Mouse (Mus musculus) layer of hippocampus, adult 9-10 months (tissue): ENCODE results near the gene March10.

Source experiments
- DNase-seq: peaks from one replicate; pipeline ENCODE4 v3.0.0; 2022; ENCODE audit warnings: low spot score

The March10 gene

DNA sequence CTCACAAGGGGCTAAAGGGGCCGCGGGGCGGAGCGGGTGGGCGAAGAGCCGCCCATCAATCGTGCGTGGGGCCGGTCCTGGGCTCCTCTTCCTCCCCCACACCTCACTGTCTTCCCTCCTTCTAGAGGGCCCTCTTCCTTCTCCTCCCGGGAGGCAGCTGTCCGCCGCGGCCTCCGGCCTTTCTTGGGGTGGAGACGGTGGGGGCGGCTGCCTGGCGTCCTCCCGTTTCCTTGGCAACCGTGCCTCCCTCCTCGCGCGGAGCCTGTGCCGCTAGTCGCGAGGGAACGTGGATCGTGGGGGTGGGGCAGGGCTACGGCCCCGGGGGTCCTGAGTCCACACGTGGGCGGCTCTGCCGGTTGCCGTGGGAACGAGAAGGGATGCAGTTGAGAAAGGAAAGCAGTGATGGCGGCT is at the start of gene March10:
Gene March10, minus strand, starts transcription at position 239 of the 411 bp plus-strand sequence.
- no peak for DNase-seq

DNA sequence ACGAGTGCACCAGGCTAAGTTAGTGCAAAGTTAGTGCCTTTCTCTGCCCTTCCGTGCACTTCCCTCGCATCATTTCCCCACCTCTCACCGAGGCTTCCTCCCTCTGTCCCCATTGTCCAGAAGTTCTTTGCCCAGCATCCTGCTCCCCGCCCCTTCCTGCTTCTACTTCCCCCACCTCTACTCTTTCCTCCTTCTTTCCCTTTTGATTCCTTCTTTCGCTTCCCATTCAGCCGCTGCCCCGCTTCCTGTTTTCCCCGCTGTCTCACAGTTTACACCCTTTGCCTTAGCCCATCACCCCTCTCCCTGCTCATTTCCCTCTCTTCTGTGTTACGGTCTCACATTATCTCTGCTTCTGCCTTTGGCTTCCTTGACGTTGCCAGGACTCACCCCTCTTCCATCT is 49.8 kb upstream of the March10 start:
- no peak for DNase-seq

DNA sequence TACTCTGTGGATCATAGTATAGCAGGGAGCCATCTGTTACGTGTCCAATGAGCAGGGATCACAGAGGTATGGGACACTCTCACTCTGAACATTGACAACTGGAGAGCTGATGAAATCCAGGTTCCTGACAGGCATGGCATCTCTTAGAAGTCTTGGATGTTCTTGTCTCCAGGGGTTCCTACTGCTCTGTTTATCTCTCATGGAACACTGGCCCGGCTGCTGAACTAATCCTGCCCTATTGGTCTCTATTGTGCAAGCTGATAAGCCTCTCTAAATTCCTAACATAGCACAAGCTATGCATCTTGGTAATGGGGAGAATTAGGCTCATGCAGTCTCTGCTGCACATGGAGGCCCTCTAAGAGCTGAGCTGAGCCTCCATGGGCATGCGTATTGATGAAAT is 48.5 kb upstream of the March10 start:
- no peak for DNase-seq

DNA sequence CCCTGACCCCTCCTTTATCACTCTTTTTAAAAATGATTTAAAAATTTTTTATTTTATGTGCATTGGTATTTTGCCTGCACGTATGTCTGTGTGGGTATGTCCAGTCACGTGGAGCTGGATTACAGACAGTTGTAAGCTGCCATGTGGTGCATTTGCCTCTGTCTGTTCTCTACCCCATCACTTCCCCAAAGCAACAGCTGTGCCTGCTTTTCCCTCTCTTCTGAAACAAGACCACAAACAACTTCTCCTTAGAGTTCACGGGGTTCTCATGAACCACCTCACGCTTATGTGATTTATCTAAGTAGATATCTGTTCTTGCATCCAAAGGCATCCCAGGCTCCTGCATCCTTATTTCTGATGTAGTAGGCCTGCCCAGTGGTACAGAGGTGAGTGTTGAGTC is 45.8 kb upstream of the March10 start:
- DNase-seq = no peak

DNA sequence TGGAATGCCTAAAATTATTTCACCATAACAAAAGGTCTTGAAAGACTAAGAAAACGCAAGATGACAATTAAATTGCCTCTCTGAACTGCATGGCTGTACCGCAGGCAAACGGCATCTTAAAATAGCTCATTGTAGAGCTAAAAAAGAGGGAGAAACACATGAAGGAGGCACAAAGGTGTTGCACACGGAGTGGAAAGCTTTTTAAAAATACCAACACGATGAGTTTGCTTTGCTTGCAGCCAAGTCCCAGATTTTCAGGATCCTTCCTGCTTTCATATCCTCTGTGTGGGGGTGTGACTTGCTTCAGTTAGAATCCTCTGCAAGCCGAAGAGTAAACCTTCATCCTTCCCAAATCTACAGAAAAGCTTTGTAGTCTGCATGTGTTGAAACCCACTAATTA is 41.0 kb upstream of the March10 start:
- DNase-seq = no peak

DNA sequence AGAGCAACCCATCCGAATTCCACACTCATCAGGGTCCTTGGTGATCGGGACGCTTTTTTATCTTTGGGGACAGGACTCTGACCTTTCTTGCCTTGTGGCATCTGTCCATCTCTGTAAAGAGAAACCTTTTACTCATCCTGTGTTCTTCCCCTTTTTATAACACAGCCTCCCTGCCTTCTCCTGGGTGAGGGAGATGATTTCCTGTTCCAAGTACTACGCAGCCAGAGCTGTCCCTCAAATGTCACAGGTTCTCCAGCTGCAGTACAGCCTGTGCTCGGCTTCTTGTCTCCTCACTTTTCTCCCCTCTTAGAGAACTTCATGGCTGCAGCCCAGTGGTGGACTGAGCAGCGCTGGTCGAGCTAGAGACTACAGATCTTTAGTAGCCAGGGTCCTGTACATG is 40.1 kb upstream of the March10 start:
- DNase-seq = no peak

DNA sequence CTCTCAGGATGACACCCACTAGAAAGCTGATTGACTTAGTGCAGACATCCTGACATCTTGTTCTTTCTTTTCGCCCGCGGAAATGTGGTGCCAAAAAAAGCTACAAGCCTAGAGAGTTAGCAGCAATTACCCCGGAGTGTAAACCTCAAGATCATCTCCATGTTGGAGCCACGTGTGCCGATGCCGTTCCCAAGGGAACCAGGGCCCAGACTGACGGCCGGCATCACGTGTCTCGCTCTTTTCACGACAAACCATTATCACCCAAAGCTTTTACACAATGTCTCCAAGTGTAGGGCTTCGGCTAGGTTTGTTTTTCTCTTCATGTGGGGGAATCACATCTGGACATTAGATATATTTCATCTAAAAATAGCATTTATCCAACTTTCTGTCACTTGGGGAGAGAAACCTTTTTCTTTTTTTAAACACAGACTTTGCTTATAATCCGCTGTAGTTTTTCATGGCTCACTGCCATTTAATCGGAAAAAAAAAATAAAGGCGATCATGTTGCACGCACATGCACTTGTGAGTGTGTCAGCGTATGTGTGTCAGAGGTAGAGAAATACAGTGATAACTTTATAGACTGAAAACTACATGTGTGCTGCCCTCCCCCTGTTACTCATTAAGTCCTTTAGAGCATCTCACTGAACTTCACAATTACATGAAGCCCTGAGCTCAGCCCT is 39.2 kb upstream of the March10 start:
- no peak for DNase-seq

DNA sequence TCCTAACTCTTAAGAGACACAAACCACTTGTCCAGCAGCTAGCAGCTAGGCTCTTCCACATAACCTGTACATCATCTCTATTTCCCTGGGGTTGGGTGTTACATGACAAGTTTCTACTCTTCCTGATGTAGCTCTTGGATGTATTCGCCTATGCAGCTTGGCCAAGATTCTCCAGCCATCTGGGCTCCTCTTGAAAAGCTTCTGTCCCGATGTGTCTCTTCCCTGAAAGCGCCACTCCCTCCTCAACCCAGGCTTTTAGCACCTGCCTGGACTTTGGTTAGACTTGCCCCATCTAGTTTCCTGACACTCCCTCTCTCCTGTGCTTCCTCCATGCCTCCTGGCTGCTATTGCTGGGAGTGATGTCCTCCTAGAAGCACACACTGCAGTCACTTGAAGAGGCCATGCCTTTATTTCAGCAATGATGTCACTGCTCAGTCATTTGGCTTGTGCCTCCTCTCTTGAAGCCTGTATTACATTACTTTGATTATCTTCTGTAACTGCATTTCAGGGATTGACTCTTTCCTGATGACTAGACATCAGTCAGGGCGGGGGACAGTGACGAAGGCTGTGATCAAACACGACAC is 38.3 kb upstream of the March10 start:
- no peak for DNase-seq

DNA sequence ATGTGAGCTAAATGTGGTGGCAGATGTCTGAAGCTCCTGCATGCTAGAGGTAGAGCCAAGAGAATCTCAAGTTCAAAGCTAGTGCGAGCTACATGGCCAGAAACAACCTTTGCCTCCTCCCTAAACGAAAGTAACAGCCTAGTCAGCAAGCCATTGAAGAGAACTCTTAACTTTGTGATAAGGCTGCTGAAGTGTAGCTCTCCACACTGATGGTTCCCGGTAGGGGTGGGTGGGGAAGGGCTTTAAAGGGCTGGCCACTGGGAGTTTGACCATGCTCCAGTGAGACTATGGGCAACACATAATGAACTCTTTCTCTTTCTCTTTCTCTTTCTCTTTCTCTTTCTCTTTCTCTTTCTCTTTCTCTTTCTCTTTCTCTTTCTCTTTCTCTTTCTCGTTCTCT is 35.9 kb upstream of the March10 start:
- no peak for DNase-seq

DNA sequence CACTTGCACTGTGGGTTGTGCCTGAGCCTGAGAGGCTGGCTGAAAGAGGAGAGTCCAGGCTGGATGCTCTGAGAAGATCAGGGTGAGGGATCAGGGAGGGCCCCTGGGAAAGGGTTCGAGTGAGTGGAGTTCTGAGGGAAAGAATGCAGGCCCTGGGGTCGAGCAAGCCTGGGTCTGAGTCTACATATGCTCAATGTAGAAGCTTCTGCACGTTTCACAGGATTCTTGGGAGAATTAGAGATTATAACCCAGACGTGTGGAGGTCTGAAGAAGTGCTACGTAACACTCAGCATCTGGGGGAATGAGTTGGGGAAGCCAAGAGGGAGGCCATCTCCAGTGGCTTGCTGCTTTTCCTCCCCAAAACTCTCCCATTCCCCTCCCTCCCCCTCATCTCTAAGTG is 34.4 kb upstream of the March10 start:
- no peak for DNase-seq

DNA sequence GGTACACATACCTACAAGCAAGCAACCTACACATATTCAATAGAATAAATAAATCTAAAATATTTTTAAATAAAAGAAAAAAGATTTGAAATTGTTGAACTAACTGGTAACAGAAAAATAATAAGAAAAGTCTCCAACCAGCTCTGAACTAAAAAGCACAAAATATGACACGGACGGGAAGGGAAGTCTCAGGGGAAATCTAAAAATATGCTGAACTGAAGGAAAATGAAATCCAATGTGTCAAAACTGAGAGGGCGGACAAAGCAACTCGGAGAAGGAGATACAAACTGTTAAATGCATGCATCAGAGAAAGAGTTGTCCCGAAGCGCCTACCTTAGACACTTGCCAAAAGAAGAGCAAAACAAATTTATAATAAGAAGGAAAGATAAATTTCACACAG is 28.9 kb upstream of the March10 start:
- DNase-seq = no peak

DNA sequence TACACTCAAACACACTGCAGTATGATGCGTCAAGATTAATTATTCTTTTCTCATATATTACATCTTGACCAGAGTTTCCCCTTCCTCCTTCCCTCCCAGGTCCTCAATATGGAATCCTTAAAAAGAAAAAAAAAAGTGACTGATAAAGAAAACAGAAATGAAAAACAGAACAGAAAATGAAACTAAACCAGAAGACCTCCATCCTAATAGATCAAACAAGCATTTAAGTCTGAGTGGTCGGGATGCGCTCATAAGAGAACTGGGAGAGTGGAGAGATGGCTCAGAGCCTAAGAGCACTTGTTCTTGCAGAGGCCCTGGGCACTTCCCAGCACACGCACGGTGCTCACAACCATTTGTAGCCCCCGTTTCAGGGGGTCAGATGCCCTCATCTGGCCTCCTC is 28.5 kb upstream of the March10 start:
- DNase-seq = no peak

DNA sequence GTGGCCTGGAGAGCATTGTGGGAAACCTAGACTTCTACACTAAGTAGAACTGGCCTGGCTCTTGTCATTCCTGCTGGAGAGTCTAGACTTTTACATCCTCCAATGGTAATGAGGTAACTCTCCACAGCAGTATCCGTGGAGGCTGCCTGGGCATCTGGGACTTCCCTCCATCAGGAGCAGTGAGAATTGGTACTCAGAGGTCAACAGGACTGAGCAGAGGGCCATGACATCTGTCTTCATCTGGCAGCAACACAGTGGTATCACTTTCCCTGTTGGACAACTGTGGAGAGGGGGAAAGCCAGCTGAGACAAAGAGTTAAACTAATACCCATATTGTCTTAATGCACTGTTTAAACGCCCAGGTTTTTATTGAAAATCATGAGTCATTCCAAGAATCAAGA is 26.2 kb upstream of the March10 start:
- no peak for DNase-seq

DNA sequence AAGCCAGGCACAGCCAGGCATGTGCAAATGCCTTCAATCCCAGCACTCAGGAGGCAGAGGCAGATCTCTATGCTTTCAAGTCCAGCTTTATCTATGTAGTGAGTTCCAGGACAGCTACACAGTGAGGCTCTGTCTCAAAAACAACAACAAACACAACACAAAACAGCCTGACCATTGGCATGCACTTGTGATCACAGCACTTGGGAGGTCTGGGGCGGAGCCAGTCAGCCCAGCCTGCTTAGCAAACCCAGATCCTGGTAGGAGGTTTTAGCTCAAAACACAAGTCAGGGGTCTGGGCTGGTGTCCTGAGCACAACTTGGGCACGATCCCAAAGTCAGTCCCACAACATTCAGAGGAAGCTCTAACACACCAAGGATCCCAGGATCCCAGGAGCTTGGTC is 18.2 kb upstream of the March10 start:
- no peak for DNase-seq

DNA sequence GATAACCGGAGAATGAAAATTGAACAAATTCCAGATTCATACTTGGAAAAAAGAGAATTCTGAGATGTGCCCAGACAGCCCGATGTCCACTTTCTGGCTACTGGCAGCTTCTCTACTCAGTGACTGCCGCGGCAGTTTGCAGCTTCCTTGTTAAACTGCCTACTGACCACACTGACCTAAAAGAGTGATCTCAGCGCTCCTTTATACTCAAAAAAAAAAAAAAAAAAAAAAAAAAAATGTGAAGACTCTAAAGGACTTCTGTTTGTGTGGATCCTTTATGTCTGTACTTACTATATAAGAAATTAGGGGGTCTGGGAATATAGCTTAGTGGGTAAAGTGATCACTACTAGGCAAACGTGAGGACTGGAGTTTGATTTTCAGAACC is 17.8 kb upstream of the March10 start:
- no peak for DNase-seq

DNA sequence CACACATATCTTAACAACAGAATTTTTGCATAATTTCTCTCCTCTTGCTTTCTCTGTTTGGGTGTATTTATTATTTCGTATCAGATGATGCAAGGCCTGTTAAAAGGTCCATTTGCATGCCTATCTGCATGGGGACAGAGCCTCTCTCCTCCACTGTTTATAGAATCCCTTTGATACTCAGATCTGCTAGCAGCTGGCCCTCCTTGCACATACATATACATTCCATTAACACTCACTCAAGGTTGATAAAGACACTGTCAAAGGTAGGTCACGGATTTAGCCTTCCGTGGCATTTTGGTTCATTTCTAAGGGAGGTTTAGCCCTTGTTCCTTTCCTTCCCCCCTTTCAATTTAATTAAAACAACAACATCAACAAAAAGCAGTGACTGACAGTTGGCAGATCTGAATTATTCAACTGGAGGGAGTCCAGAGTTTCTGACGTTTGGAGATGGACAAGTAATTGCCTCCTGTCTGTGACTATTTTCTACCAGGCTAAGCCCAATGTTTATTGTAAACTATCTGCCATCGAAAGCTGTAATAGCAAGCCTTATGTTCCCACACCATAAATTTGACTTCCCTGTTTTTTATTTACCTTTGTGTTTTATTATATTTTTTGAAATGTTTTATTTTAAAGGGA is 17.3 kb upstream of the March10 start:
- no peak for DNase-seq

DNA sequence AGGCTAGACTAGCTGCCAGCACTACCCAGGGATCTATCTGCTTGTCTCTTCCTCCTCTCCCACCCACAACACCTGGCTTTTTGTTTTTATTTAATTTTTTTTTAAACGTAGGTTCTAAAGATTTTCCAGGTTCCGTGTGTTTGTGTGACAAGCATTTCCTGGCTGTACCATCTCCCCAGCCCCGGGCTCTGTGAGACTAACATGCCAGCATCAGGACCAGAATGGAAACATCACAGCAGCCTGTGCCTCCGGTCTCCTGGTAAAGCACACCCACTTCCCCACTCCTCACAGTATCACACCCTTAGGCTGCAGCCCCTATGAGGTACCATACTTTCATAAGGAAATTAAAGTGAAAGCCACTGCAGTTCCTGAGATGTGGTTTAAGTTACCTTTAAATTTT is 16.1 kb upstream of the March10 start:
- no peak for DNase-seq

DNA sequence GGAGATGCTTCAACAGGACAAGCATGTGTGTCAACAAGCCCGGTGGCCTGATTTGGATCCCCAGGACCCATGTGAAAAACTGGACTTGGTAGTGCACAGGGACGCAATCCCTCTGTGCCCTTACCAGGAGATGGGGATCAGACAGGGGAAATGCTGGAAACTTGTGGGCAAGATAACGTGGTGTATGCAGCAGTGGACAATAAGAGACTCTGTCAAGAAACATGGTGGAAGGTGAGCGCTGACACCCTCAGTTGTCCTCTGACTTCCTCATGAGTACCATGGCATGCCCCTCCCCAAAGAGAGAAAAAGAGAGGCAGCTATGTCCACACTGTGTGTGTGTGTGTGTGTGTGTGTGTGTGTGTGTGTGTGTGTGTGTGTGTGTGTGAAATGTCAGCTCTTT is 14.4 kb upstream of the March10 start:
- no peak for DNase-seq

DNA sequence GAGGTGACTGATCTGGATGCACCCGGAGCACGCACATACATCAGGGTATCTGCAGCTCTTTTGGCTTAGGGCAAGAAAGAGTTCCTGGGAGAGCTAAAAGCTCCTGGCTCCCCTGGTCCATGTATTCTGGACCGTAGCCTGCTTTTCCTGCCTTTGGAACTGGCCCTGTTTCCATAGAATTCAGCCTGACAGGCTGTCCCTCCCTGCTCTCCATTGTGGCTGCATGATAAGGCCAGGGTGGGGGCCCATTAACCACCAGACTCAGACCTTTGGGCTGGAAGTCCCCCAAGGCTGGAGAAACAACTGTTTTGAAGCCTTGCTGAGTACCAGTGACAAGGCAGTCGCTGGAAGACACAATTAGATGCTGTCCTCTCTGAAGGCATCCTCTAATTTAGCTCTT is 13.0 kb upstream of the March10 start:
- no peak for DNase-seq

DNA sequence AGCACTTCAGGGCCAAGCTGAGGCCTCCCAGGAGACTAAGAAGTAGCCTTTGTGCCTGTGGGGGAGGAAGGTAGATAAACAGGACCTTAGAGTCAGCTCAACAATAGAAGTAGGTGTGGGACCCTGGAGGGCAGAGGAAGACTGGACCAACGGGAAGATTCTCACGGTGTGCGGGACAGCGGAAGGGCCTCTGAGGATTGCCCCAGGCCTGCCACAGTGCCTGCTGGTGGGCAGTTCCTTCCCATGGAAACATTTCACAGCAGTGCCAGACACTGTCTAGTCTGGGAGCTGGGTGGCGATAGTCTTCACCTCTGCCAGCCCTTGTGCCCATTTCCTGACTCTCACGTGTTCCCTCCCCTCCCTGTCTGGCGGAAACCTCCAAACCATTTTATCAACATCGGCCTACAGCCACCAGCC is 12.6 kb upstream of the March10 start:
- DNase-seq = no peak

DNA sequence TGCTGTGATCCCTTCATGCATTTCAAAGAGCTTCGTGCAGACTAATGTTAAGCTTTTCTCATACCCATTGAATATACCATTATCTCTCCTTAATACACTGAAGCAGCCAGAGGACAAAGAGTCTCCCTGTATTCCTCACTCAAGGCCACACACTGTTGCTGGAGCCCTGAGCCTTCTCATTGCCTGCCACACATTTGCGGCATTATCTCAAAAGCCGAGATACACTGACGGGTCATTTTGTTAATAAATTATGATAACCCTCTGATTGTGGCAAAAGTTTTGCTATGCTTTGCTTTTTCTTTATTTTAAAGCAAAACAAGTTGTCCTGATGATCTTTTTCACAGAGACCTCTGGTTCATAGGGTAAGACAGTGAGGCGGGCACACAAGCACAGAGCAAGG is 11.9 kb upstream of the March10 start:
- DNase-seq = no peak

DNA sequence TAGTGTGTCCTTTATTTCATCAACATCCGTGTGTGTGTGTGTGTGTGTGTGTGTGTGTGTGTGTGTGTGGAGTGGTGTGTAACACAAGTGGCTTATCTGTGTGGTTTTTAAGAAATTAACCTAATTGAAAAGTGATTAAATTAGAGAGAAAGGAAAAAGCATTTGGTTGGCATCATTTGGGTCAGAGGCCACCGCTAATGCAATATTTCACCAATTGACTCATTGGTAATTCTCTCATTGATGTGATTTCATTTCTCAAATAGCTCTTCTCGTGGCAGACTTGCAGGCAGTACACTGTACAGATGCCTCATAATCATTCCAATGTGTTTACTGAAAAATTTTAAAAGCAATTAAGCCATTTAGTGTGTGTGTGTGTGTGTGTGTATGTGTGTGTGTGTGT is 11.3 kb upstream of the March10 start:
- DNase-seq = no peak

DNA sequence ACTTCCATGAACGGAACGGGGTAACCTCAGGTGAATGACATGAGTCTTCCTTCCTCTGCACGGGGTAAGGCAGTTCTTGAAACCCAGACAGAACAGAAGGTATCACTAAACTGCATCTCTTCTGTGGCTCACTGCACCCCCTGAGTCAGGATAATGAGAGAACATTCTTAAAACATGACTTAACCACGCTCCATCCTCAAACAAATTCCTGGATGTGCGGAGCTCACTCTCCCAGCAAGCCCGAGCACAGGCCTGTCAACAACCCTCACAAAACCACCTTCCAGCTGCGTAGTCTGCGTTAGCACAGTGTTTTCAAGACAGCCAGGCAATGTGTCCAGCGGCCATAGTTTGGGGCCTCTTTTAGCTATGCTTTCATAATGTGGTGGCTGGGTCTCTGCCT is 10.7 kb upstream of the March10 start:
- no peak for DNase-seq

DNA sequence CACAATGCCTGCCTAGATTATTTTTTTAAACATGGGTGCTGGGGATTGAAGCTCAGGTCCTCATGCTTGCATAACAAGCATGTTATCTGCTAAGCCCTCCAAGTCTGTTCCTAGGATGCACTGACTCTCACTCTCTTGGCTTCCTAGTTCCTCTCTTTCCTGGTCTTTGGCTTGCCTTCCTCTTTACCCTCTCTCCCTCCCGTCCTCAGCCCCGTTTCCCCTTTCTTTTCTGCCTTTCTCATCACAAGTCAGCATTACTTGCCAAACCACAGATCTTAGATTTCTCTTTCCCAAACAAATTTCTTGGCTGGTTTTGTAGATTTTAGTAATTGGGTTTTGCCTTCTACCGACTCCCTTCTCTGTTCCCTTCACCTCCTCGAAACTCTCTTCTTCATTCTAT is 10.2 kb upstream of the March10 start:
- no peak for DNase-seq
